Mouse (Mus musculus): ENCODE measurements around the gene Jph4.

DNA sequence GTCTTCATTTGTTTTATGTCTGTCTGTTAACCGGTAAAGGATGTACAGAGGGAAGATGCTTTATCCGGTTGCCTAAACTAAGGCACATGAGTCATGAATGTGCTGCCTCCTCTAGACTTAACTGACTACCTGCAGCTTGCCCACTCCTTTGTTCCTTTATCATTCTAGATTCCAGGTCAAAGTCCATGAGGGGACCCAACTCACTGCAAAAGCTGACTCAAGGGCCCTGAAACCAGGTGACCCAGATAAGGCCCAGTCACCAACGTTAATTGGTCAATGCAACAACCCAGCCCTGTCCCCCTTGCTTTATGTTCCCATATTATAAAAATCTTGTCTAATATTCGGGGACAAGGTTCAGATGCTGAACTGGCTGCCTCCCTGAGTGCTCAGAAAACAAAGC, 45.4 kb upstream of the Jph4 start:
- no peak for TF ChIP-seq POLR2A (IDR thresholded peaks at IDR 0.05; ENCODE audit: borderline replicate concordance, extremely low read depth, low read depth, low read length)
- TF ChIP-seq CTCF (IDR thresholded peaks at IDR 0.05; ENCODE audit: insufficient read depth, low read length) = no peak
